Mouse (Mus musculus) right cerebral cortex, postnatal 36 days (tissue): ENCODE data around the gene Cnot1.
"Not testable (repeated sequence)": the region's sequence is repeated elsewhere in the genome, so short reads cannot be mapped to it uniquely, and the experiment has no call there.

Experiments
- DNase-seq, 2 experiments: peaks; one replicate each; pipeline ENCODE4 v3.0.0; 2022; ENCODE audit warnings: low spot score in 2 of 2, mixed read lengths in 1 of 2

The Cnot1 gene

GRCm38 (mm10) chr8:95817597-95817996 is 10.3 kb upstream of the Cnot1 start:
- DNase-seq, result no peak

- DNase-seq, result no peak
Observed at GRCm38 (mm10) chr8:95816044-95816708, 8.9 kb upstream of the Cnot1 start.

GRCm38 (mm10) chr8:95810184-95810591 is 2.9 kb upstream of the Cnot1 start:
- no peak for DNase-seq

- DNase-seq, result no peak
Observed at GRCm38 (mm10) chr8:95809116-95809515, 1.9 kb upstream of the Cnot1 start.

GRCm38 (mm10) chr8:95808631-95809030 is 1.4 kb upstream of the Cnot1 start:
- no peak for DNase-seq

- peak; percentile 96 to 97 for DNase-seq
Observed at GRCm38 (mm10) chr8:95807861-95808260, 597 bp upstream of the Cnot1 start.

GRCm38 (mm10) chr8:95806461-95807191 is 638 bp downstream of the Cnot1 start:
- DNase-seq, result peak in 1 of 2 experiments; percentile 24

- no peak for DNase-seq
Observed at GRCm38 (mm10) chr8:95805482-95805881, 1.8 kb downstream of the Cnot1 start.

GRCm38 (mm10) chr8:95802231-95802630 is 5.0 kb downstream of the Cnot1 start:
- no peak for DNase-seq

- no peak for DNase-seq
Observed at GRCm38 (mm10) chr8:95801476-95802064, 5.7 kb downstream of the Cnot1 start.

- no peak for DNase-seq
Observed at GRCm38 (mm10) chr8:95800353-95800752, 6.9 kb downstream of the Cnot1 start.

- DNase-seq, result no peak
Observed at GRCm38 (mm10) chr8:95799891-95800290, 7.4 kb downstream of the Cnot1 start.

- no peak for DNase-seq
Observed at GRCm38 (mm10) chr8:95799117-95799516, 8.1 kb downstream of the Cnot1 start.

GRCm38 (mm10) chr8:95795333-95796061 is 11.8 kb downstream of the Cnot1 start:
- not testable (repeated sequence) for DNase-seq

- DNase-seq, result no peak
Observed at GRCm38 (mm10) chr8:95785591-95785990, 21.7 kb downstream of the Cnot1 start.

GRCm38 (mm10) chr8:95782628-95783027 is 24.6 kb downstream of the Cnot1 start:
- no peak for DNase-seq

GRCm38 (mm10) chr8:95781775-95782174 is 25.5 kb downstream of the Cnot1 start:
- DNase-seq, result no peak

- no peak for DNase-seq
Observed at GRCm38 (mm10) chr8:95781085-95781484, 26.2 kb downstream of the Cnot1 start.

GRCm38 (mm10) chr8:95764133-95764532 is 43.1 kb downstream of the Cnot1 start:
- no peak for DNase-seq

GRCm38 (mm10) chr8:95760323-95760722 is 46.9 kb downstream of the Cnot1 start:
- DNase-seq, result no peak

GRCm38 (mm10) chr8:95751924-95752323 is 55.3 kb downstream of the Cnot1 start:
- DNase-seq, result no peak

- DNase-seq, result no peak
Observed at GRCm38 (mm10) chr8:95748028-95748427, 59.2 kb downstream of the Cnot1 start.
